17 mouse cellular contexts compared by ENCODE assay signal in the genomic region with DNA sequence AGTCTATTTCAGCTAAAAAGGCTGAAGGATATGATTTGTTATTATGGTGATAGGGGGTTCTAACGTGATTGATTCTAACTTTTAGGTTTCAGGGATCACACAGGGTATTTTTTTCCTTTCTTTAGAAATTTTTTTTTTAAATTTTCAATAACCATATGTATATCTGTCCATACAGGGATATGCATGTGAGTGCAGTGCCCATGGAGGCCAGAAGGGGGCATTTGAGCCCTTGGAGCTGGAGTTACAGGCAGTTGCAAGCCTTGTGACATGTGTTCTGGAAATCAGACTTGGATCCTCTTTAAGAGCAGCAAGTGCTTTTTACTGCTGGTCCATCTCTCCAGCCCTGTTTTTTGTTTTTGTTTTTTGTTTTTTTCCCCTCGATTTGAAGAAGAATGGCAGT. TPM values are rescaled to one million over a fixed set of nuclear protein-coding genes. Genes with fewer than 3 reads are reported as not detected.
DNase-seq lines count a peak whose midpoint lies in the region; ATAC-seq and TF ChIP-seq lines count a peak whose summit lies in the region.
"Had no signal": no experiment of that assay in that cellular context is flagged by ENCODE, and none has a peak within 500 bp of the region (broad histone marks: within the 10 kb centered on the region; RNA-seq: fewer than 3 reads in every experiment).

No protein-coding gene starts in this region.

- no peak for DNase-seq in lung, embryonic 14.5 days
- no peak for DNase-seq in lung, postnatal 10 days
- DNase-seq in R1 (ENCODE audit: low read depth, low spot score), result peak; percentile 40
- no peak for DNase-seq in retina, postnatal 1 day
- DNase-seq in thymus, postnatal 0 days (ENCODE audit: low spot score), result no peak
- DNase-seq: B cell, adult 2 months; cerebellum, adult 8-10 months; gastrocnemius, postnatal 10 days; kidney, postnatal 36 days; lung, adult 18-20 months had no signal

- H3K9ac ChIP-seq in intestine, postnatal 0 days (ENCODE audit: low read depth, low read length), result no peak overlapping the region
- H3K9ac ChIP-seq in intestine, embryonic 15.5 days, result no peak overlapping the region
- no peak overlapping the region for H3K9ac ChIP-seq in lung, embryonic 14.5 days
- H3K9ac ChIP-seq: forebrain, embryonic 12.5 days had no signal

- H3K4me1 ChIP-seq in intestine, postnatal 0 days (replicated peaks; ENCODE audit: control insufficient read depth, insufficient read depth, low read length), result no peaks in the 10 kb centered on the region
- no peaks in the 10 kb centered on the region for H3K4me1 ChIP-seq in intestine, embryonic 15.5 days (replicated peaks)
- no peaks in the 10 kb centered on the region for H3K4me1 ChIP-seq in lung, embryonic 14.5 days (ENCODE audit: insufficient read depth)
- H3K4me1 ChIP-seq in E14TG2a.4 (replicated peaks; ENCODE audit: low read depth, low read length), result no peaks in the 10 kb centered on the region
- H3K4me1 ChIP-seq: embryonic facial prominence, embryonic 10.5 days; forebrain, embryonic 12.5 days; midbrain, embryonic 10.5 days had no signal

- 68% methylated on average over 2 of the region's 2 CpGs for WGBS in intestine, postnatal 0 days
- 62% methylated on average over 2 of the region's 2 CpGs for WGBS in intestine, embryonic 15.5 days
- 69% methylated on average over 2 of the region's 2 CpGs for WGBS in lung, embryonic 14.5 days

- no peaks in the 10 kb centered on the region for H3K27me3 ChIP-seq in intestine, postnatal 0 days (replicated peaks; ENCODE audit: control insufficient read depth, insufficient read depth, low read length)
- H3K27me3 ChIP-seq in intestine, embryonic 15.5 days (replicated peaks), result no peaks in the 10 kb centered on the region
- no peaks in the 10 kb centered on the region for H3K27me3 ChIP-seq in lung, embryonic 14.5 days (ENCODE audit: insufficient read depth, low read length)
- H3K27me3 ChIP-seq in E14TG2a.4 (ENCODE audit: insufficient read depth, low read length), result no peaks in the 10 kb centered on the region
- H3K27me3 ChIP-seq: forebrain, embryonic 12.5 days had no signal

- no peaks in the 10 kb centered on the region for H3K36me3 ChIP-seq in intestine, postnatal 0 days (ENCODE audit: control insufficient read depth, insufficient read depth)
- H3K36me3 ChIP-seq in intestine, embryonic 15.5 days, result no peaks in the 10 kb centered on the region
- no peaks in the 10 kb centered on the region for H3K36me3 ChIP-seq in lung, embryonic 14.5 days (ENCODE audit: insufficient read depth)
- H3K36me3 ChIP-seq in E14TG2a.4 (ENCODE audit: insufficient read depth, low read length), result no peaks in the 10 kb centered on the region
- H3K36me3 ChIP-seq: embryonic facial prominence, embryonic 10.5 days; forebrain, embryonic 12.5 days; midbrain, embryonic 10.5 days had no signal

- no peaks in the 10 kb centered on the region for H3K9me3 ChIP-seq in intestine, postnatal 0 days (ENCODE audit: control insufficient read depth)
- H3K9me3 ChIP-seq in intestine, embryonic 15.5 days, result no peaks in the 10 kb centered on the region
- H3K9me3 ChIP-seq in lung, embryonic 14.5 days (ENCODE audit: low read depth, low read length), result no peaks in the 10 kb centered on the region
- H3K9me3 ChIP-seq in E14TG2a.4 (ENCODE audit: low read length), result no peaks in the 10 kb centered on the region; the same call in 1 of the 2 replicates
- H3K9me3 ChIP-seq: embryonic facial prominence, embryonic 10.5 days; forebrain, embryonic 12.5 days; midbrain, embryonic 10.5 days had no signal

- peak; percentile 16; the same call in 1 of the 2 replicates for TF ChIP-seq CTCF in intestine, postnatal 0 days (IDR thresholded peaks at IDR 0.05; ENCODE audit: low read depth)
- TF ChIP-seq CTCF in lung, embryonic 14.5 days (IDR thresholded peaks at IDR 0.05; ENCODE audit: low read depth), result peak; percentile 37
- TF ChIP-seq CTCF in E14TG2a.4 (conservative IDR thresholded peaks at IDR 0.05; ENCODE audit: low read length), result peak; percentile 63

- ATAC-seq in intestine, postnatal 0 days, result no peak
- ATAC-seq in intestine, embryonic 15.5 days, result no peak
- ATAC-seq in lung, embryonic 14.5 days (ENCODE audit: insufficient read depth), result no peak

- no peak overlapping the region for H3K4me2 ChIP-seq in intestine, postnatal 0 days (replicated peaks; ENCODE audit: low read depth)
- H3K4me2 ChIP-seq in intestine, embryonic 15.5 days (replicated peaks), result no peak overlapping the region
- H3K4me2 ChIP-seq in lung, embryonic 14.5 days, result no peak overlapping the region
- H3K4me2 ChIP-seq: forebrain, embryonic 12.5 days had no signal

- H3K4me3 ChIP-seq in intestine, postnatal 0 days (ENCODE audit: low read depth, low read length), result no peak overlapping the region
- no peak overlapping the region for H3K4me3 ChIP-seq in intestine, embryonic 15.5 days (replicated peaks)
- H3K4me3 ChIP-seq in lung, embryonic 14.5 days (ENCODE audit: low read depth, low read length), result no peak overlapping the region
- no peak overlapping the region for H3K4me3 ChIP-seq in E14TG2a.4 (replicated peaks; ENCODE audit: low read length)
- H3K4me3 ChIP-seq: embryonic facial prominence, embryonic 10.5 days; forebrain, embryonic 12.5 days; midbrain, embryonic 10.5 days had no signal

- no peak overlapping the region for H3K27ac ChIP-seq in intestine, postnatal 0 days (ENCODE audit: low read depth, low read length)
- H3K27ac ChIP-seq in intestine, embryonic 15.5 days, result no peak overlapping the region
- H3K27ac ChIP-seq in lung, embryonic 14.5 days (ENCODE audit: low read depth), result no peak overlapping the region
- H3K27ac ChIP-seq: embryonic facial prominence, embryonic 10.5 days; forebrain, embryonic 12.5 days; macrophage; midbrain, embryonic 10.5 days had no signal

RNA-seq across cellular contexts. Expression of gene Shisa9, which starts 16.3 kb away (rescaled TPM):
- 0.37 and 0.78 TPM in 2 replicates for polyA plus RNA-seq in intestine, postnatal 0 days (2015; fragmentation: Nextera tagmentation; extraction: Ambion mirVana)
- polyA plus RNA-seq in intestine, embryonic 15.5 days (2015; fragmentation: Nextera tagmentation; extraction: Ambion mirVana), result 1.0 and 1.2 TPM in 2 replicates
- polyA plus RNA-seq in lung, embryonic 14.5 days (2014; fragmentation: Nextera tagmentation; extraction: Ambion mirVana), result 4.5 and 5.8 TPM in 2 replicates
- polyA plus RNA-seq in thymus, postnatal 0 days (2015; fragmentation: Nextera tagmentation; extraction: Ambion mirVana), result 0.25 and 0.77 TPM in 2 replicates

RNA-seq across cellular contexts. Expression of gene Cpped1, which starts 58.3 kb away (rescaled TPM):
- polyA plus RNA-seq in intestine, postnatal 0 days (2015; fragmentation: Nextera tagmentation; extraction: Ambion mirVana), result 28.0 and 31.6 TPM in 2 replicates
- polyA plus RNA-seq in intestine, embryonic 15.5 days (2015; fragmentation: Nextera tagmentation; extraction: Ambion mirVana), result 28.7 and 29.7 TPM in 2 replicates
- polyA plus RNA-seq in lung, embryonic 14.5 days (2014; fragmentation: Nextera tagmentation; extraction: Ambion mirVana), result 24.3 and 26.0 TPM in 2 replicates
- 10.6 and 10.7 TPM in 2 replicates for polyA plus RNA-seq in thymus, postnatal 0 days (2015; fragmentation: Nextera tagmentation; extraction: Ambion mirVana)
